ENCODE assay signal across 8 mouse cellular contexts in the genomic region with DNA sequence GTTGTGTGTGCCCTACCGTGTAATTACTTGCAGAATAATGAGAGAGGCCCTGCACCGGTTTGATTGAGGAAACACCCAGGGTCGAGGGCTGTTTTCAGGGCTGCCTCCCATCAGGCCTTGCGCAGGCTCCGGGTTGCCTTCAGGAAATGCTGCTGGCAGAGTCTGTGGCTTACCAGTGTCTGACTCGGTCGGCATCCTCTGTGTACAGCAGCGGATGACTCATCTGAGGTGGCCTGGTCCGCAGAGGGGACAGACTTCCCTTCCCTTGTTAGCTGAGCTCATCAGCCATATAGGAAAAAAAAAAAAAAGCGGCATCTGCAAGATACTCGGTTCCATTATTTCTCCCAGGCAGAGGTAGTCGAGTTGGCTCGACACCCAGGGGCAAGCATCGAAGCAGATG.
DNase-seq lines count a peak whose midpoint lies in the region; ATAC-seq and TF ChIP-seq lines count a peak whose summit lies in the region.

No protein-coding gene starts in this region.

- DNase-seq in layer of hippocampus, adult 2 months (ENCODE audit: low spot score in 2 of 2): no peak
- no peak for DNase-seq in layer of hippocampus, adult 8-10 months (ENCODE audit: low spot score in 2 of 2)
- DNase-seq in liver, embryonic 13.5 days: no peak
- DNase-seq in natural killer cell, adult 2 months (ENCODE audit: low spot score in 2 of 2): peak; percentile 84 to 87
- DNase-seq in testis, postnatal 14 days (ENCODE audit: low spot score): no peak

- WGBS in forebrain, embryonic 15.5 days: 43% methylated on average over 14 of the region's 14 CpGs
- 17% methylated on average over 14 of the region's 14 CpGs for WGBS in liver, embryonic 13.5 days (ENCODE audit: insufficient replicate concordance)

- TF ChIP-seq CTCF in layer of hippocampus, adult 2 months (conservative IDR thresholded peaks at IDR 0.05): no peak

- no peaks in the 10 kb centered on the region for H3K36me3 ChIP-seq in forebrain, embryonic 15.5 days
- no peaks in the 10 kb centered on the region for H3K36me3 ChIP-seq in liver, embryonic 13.5 days

- ATAC-seq in activated CD4-positive, CD25-positive, alpha-beta regulatory T cell, adult 4 months: peak; percentile 100
- peak; percentile 74 for ATAC-seq in forebrain, embryonic 15.5 days (replicated peaks)
- ATAC-seq in inflammation-experienced regulatory T-cells, adult 6 months: peak; percentile 99
- peak; percentile 61 for ATAC-seq in liver, embryonic 13.5 days (ENCODE audit: low read depth)

- no peak overlapping the region for H3K9ac ChIP-seq in forebrain, embryonic 15.5 days (replicated peaks)
- no peak overlapping the region for H3K9ac ChIP-seq in liver, embryonic 13.5 days

- peaks cover 10% of the 10 kb centered on the region for H3K4me1 ChIP-seq in forebrain, embryonic 15.5 days
- no peaks in the 10 kb centered on the region for H3K4me1 ChIP-seq in liver, embryonic 13.5 days (replicated peaks)

- H3K27ac ChIP-seq in layer of hippocampus, adult 2 months: peak overlapping the region; percentile 39
- H3K27ac ChIP-seq in forebrain, embryonic 15.5 days (replicated peaks): 0 out of 2 replicates have a peak overlapping the region, but pooled peaks have one; percentile 21
- no peak overlapping the region for H3K27ac ChIP-seq in liver, embryonic 13.5 days

- no peak overlapping the region for H3K4me3 ChIP-seq in layer of hippocampus, adult 2 months
- H3K4me3 ChIP-seq in forebrain, embryonic 15.5 days: no peak overlapping the region
- H3K4me3 ChIP-seq in liver, embryonic 13.5 days (replicated peaks): no peak overlapping the region

- no peaks in the 10 kb centered on the region for H3K27me3 ChIP-seq in forebrain, embryonic 15.5 days
- H3K27me3 ChIP-seq in liver, embryonic 13.5 days: no peaks in the 10 kb centered on the region

- H3K9me3 ChIP-seq in forebrain, embryonic 15.5 days: no peaks in the 10 kb centered on the region
- H3K9me3 ChIP-seq in liver, embryonic 13.5 days (replicated peaks): no peaks in the 10 kb centered on the region

- H3K4me2 ChIP-seq in forebrain, embryonic 15.5 days (replicated peaks): no peak overlapping the region; the same call in 1 of the 2 replicates
- 0 out of 2 replicates have a peak overlapping the region, but pooled peaks have one; percentile 23 for H3K4me2 ChIP-seq in liver, embryonic 13.5 days

Comparison
In these comparisons a context has a peak if more than half of its experiments do, and no peak if none do; other contexts are left out.
1. DNase-seq: peak in natural killer cell, adult 2 months (2 of 2); none in layer of hippocampus, adult 2 months (0 of 2), layer of hippocampus, adult 8-10 months (0 of 2), liver, embryonic 13.5 days (single experiment) and testis, postnatal 14 days (single experiment).
2. Peak in every context shown above with its lines, with median percentiles within 50 percentile points of each other: ATAC-seq.